Mouse (Mus musculus) lung, postnatal 0 days (tissue): ENCODE data around the gene Hmgb1.
"Not testable (repeated sequence)": the region's sequence is repeated elsewhere in the genome, so short reads cannot be mapped to it uniquely, and the experiment has no call there.

Experiments
- CTCF ChIP-seq: IDR thresholded peaks from 2 replicates; pipeline ENCODE4 v1.5.1; 2016; ENCODE audit warnings: antibody characterized with exemption, mild to moderate bottlenecking
- EP300 ChIP-seq: IDR thresholded peaks from 2 replicates; pipeline ENCODE4 v1.6.1; 2016; ENCODE audit warnings: antibody characterized with exemption, mild to moderate bottlenecking, control low read depth

GRCm38 (mm10) chr5:149141155-149141554 is 43.1 kb downstream of the Hmgb1 start:
- TF ChIP-seq CTCF, EP300: not testable (repeated sequence)
